Mouse (Mus musculus): ENCODE data around the gene Smim5. TPM values are rescaled to one million over a fixed set of nuclear protein-coding genes. Genes with fewer than 3 reads are reported as not detected.
A peak's percentile ranks its signal among the peaks of the same experiment; 100 is the strongest.

The Smim5 gene
- polyA plus RNA-seq, 1 experiment from 2014 or later = 19.6 TPM

GRCm38 (mm10) chr11:115900561-115901337 lies 983 bp downstream of the Smim5 start:
- peaks cover 4% of the 10 kb centered on the region for H3K36me3 ChIP-seq (ENCODE audit: control insufficient read depth, insufficient read depth, low read length)
- H3K4me1 ChIP-seq (ENCODE audit: control insufficient read depth, insufficient read depth, low read length) = peaks cover 73% of the 10 kb centered on the region
- H3K4me3 ChIP-seq (ENCODE audit: low read depth, low read length) = peak overlapping the region; percentile 34
- H3K27me3 ChIP-seq (ENCODE audit: control insufficient read depth, insufficient read depth, low read length) = no peaks in the 10 kb centered on the region
- peak overlapping the region; percentile 58 for H3K9ac ChIP-seq (ENCODE audit: low read depth, low read length)
- ATAC-seq (replicated peaks; ENCODE audit: insufficient number of reproducible peaks, low FRiP score, low TSS enrichment) = no peak
- no peaks in the 10 kb centered on the region for H3K9me3 ChIP-seq (replicated peaks; ENCODE audit: control insufficient read depth, low read length)
- peak overlapping the region; percentile 67 for H3K4me2 ChIP-seq
- WGBS (ENCODE audit: insufficient replicate concordance) = 63% methylated on average over 8 of the region's 8 CpGs
- H3K27ac ChIP-seq (ENCODE audit: low read depth, low read length) = peak overlapping the region; percentile 95

GRCm38 (mm10) chr11:115901338-115902161 lies 1.8 kb downstream of the Smim5 start:
- Histone ChIP-seq H3K4me2 (peak overlapping the region; percentile 67), H3K9me3 (replicated peaks; ENCODE audit: control insufficient read depth, low read length) (no peaks in the 10 kb centered on the region), H3K9ac (ENCODE audit: low read depth, low read length) (peak overlapping the region; percentile 58), H3K4me1 (ENCODE audit: control insufficient read depth, insufficient read depth, low read length) (peaks cover 78% of the 10 kb centered on the region), H3K27me3 (ENCODE audit: control insufficient read depth, insufficient read depth, low read length) (no peaks in the 10 kb centered on the region), H3K4me3 (ENCODE audit: low read depth, low read length) (peak overlapping the region; percentile 34; the same call in 1 of the 2 replicates), H3K36me3 (ENCODE audit: control insufficient read depth, insufficient read depth, low read length) (peaks cover 4% of the 10 kb centered on the region), H3K27ac (ENCODE audit: low read depth, low read length) (peak overlapping the region; percentile 95)
- no peak for ATAC-seq (replicated peaks; ENCODE audit: insufficient number of reproducible peaks, low FRiP score, low TSS enrichment)
- WGBS (ENCODE audit: insufficient replicate concordance) = 61% methylated on average over 9 of the region's 9 CpGs

- 50% methylated on average over 5 of the region's 5 CpGs for WGBS (ENCODE audit: insufficient replicate concordance)
- ATAC-seq (replicated peaks; ENCODE audit: insufficient number of reproducible peaks, low FRiP score, low TSS enrichment) = no peak
- Histone ChIP-seq H3K9ac (ENCODE audit: low read depth, low read length) (peak overlapping the region; percentile 64), H3K4me3 (ENCODE audit: low read depth, low read length) (peak overlapping the region; percentile 2; the same call in 1 of the 2 replicates), H3K4me2 (peak overlapping the region; percentile 67), H3K27ac (ENCODE audit: low read depth, low read length) (peak overlapping the region; percentile 95), H3K36me3 (ENCODE audit: control insufficient read depth, insufficient read depth, low read length) (no peaks in the 10 kb centered on the region), H3K4me1 (ENCODE audit: control insufficient read depth, insufficient read depth, low read length) (peaks cover 81% of the 10 kb centered on the region), H3K9me3 (replicated peaks; ENCODE audit: control insufficient read depth, low read length) (no peaks in the 10 kb centered on the region), H3K27me3 (ENCODE audit: control insufficient read depth, insufficient read depth, low read length) (no peaks in the 10 kb centered on the region)
Measured at GRCm38 (mm10) chr11:115902177-115902576, 2.4 kb downstream of the Smim5 start.

- Histone ChIP-seq H3K9ac (ENCODE audit: low read depth, low read length) (peak overlapping the region; percentile 64; the same call in 1 of the 2 replicates), H3K4me3 (ENCODE audit: low read depth, low read length) (no peak overlapping the region), H3K9me3 (replicated peaks; ENCODE audit: control insufficient read depth, low read length) (no peaks in the 10 kb centered on the region), H3K27me3 (ENCODE audit: control insufficient read depth, insufficient read depth, low read length) (no peaks in the 10 kb centered on the region), H3K36me3 (ENCODE audit: control insufficient read depth, insufficient read depth, low read length) (no peaks in the 10 kb centered on the region), H3K4me2 (peak overlapping the region; percentile 67), H3K4me1 (ENCODE audit: control insufficient read depth, insufficient read depth, low read length) (peaks cover 81% of the 10 kb centered on the region), H3K27ac (ENCODE audit: low read depth, low read length) (peak overlapping the region; percentile 95)
- WGBS (ENCODE audit: insufficient replicate concordance) = 60% methylated on average over 1 of the region's 1 CpGs
- no peak for ATAC-seq (replicated peaks; ENCODE audit: insufficient number of reproducible peaks, low FRiP score, low TSS enrichment)
Measured at GRCm38 (mm10) chr11:115902831-115903230, 3.1 kb downstream of the Smim5 start.

- ATAC-seq (replicated peaks; ENCODE audit: insufficient number of reproducible peaks, low FRiP score, low TSS enrichment) = peak; percentile 86
- peaks cover 4% of the 10 kb centered on the region for H3K36me3 ChIP-seq (ENCODE audit: control insufficient read depth, insufficient read depth, low read length)
- peaks cover 78% of the 10 kb centered on the region for H3K4me1 ChIP-seq (ENCODE audit: control insufficient read depth, insufficient read depth, low read length)
- H3K9me3 ChIP-seq (replicated peaks; ENCODE audit: control insufficient read depth, low read length) = no peaks in the 10 kb centered on the region
- peak overlapping the region; percentile 64 for H3K9ac ChIP-seq (ENCODE audit: low read depth, low read length)
- H3K27ac ChIP-seq (ENCODE audit: low read depth, low read length) = peak overlapping the region; percentile 95
- WGBS (ENCODE audit: insufficient replicate concordance) = 33% methylated on average over 11 of the region's 11 CpGs
- H3K4me2 ChIP-seq = peak overlapping the region; percentile 67
- no peak overlapping the region for H3K4me3 ChIP-seq (ENCODE audit: low read depth, low read length)
- H3K27me3 ChIP-seq (ENCODE audit: control insufficient read depth, insufficient read depth, low read length) = no peaks in the 10 kb centered on the region
Measured at GRCm38 (mm10) chr11:115903384-115904230, 3.8 kb downstream of the Smim5 start.

GRCm38 (mm10) chr11:115904231-115904955 lies 4.6 kb downstream of the Smim5 start:
- Histone ChIP-seq H3K4me2 (0 out of 2 replicates have a peak overlapping the region, but pooled peaks have one; percentile 23), H3K4me1 (ENCODE audit: control insufficient read depth, insufficient read depth, low read length) (peaks cover 71% of the 10 kb centered on the region), H3K36me3 (ENCODE audit: control insufficient read depth, insufficient read depth, low read length) (peaks cover 4% of the 10 kb centered on the region), H3K27me3 (ENCODE audit: control insufficient read depth, insufficient read depth, low read length) (no peaks in the 10 kb centered on the region), H3K9ac (ENCODE audit: low read depth, low read length) (peak overlapping the region; percentile 53), H3K9me3 (replicated peaks; ENCODE audit: control insufficient read depth, low read length) (no peaks in the 10 kb centered on the region), H3K4me3 (ENCODE audit: low read depth, low read length) (no peak overlapping the region), H3K27ac (ENCODE audit: low read depth, low read length) (peak overlapping the region; percentile 95)
- ATAC-seq (replicated peaks; ENCODE audit: insufficient number of reproducible peaks, low FRiP score, low TSS enrichment) = no peak
- WGBS (ENCODE audit: insufficient replicate concordance) = 60% methylated on average over 8 of the region's 8 CpGs

- peak overlapping the region; percentile 53 for H3K9ac ChIP-seq (ENCODE audit: low read depth, low read length)
- H3K27ac ChIP-seq (ENCODE audit: low read depth, low read length) = peak overlapping the region; percentile 95
- WGBS (ENCODE audit: insufficient replicate concordance) = 43% methylated on average over 16 of the region's 16 CpGs
- H3K27me3 ChIP-seq (ENCODE audit: control insufficient read depth, insufficient read depth, low read length) = no peaks in the 10 kb centered on the region
- H3K4me3 ChIP-seq (ENCODE audit: low read depth, low read length) = no peak overlapping the region
- H3K9me3 ChIP-seq (replicated peaks; ENCODE audit: control insufficient read depth, low read length) = no peaks in the 10 kb centered on the region
- ATAC-seq (replicated peaks; ENCODE audit: insufficient number of reproducible peaks, low FRiP score, low TSS enrichment) = no peak
- H3K4me1 ChIP-seq (ENCODE audit: control insufficient read depth, insufficient read depth, low read length) = peaks cover 63% of the 10 kb centered on the region
- H3K36me3 ChIP-seq (ENCODE audit: control insufficient read depth, insufficient read depth, low read length) = peaks cover 4% of the 10 kb centered on the region
- no peak overlapping the region for H3K4me2 ChIP-seq
Measured at GRCm38 (mm10) chr11:115904956-115905790, 5.4 kb downstream of the Smim5 start.

Measured in heart, embryonic 11.5 days (tissue).